Mouse (Mus musculus) neural tube, embryonic 13.5 days (tissue): ENCODE results near the gene Parp3. TPM values are rescaled to one million over a fixed set of nuclear protein-coding genes. Genes with fewer than 3 reads are reported as not detected.
A peak's percentile ranks its signal among the peaks of the same experiment; 100 is the strongest.

Source experiments
- ATAC-seq: fragments of 200-750 bp; cut with Nextera tagmentation; 2 replicates; pipeline ENCODE4 v1.8.0; 2017; ENCODE audit warnings: low read depth, mild to moderate bottlenecking, moderate TSS enrichment, moderate library complexity
- H3K27ac ChIP-seq: fragments of 300-500 bp; sonication (generic); replicated peaks from 2 replicates; pipeline ENCODE4 v1.5.1; 2015; ENCODE audit warnings: moderate library complexity, mild to moderate bottlenecking, inconsistent platforms
- H3K27me3 ChIP-seq: fragments of 300-500 bp; sonication (generic); 2 replicates; pipeline ENCODE4 v1.6.1; 2015; ENCODE audit warnings: mild to moderate bottlenecking, inconsistent platforms
- H3K36me3 ChIP-seq: fragments of 300-500 bp; sonication (generic); 2 replicates; pipeline ENCODE4 v1.6.1; 2015; ENCODE audit warnings: mild to moderate bottlenecking, inconsistent platforms
- H3K4me1 ChIP-seq: fragments of 300-500 bp; sonication (generic); replicated peaks from 2 replicates; pipeline ENCODE4 v1.6.1; 2015; ENCODE audit warnings: inconsistent platforms
- H3K4me2 ChIP-seq: fragments of 300-500 bp; sonication (generic); 2 replicates; pipeline ENCODE4 v1.6.1; 2015; ENCODE audit warnings: inconsistent platforms, mild to moderate bottlenecking, moderate library complexity
- H3K4me3 ChIP-seq: fragments of 300-500 bp; sonication (generic); 2 replicates; pipeline ENCODE4 v1.5.1; 2015; ENCODE audit warnings: mild to moderate bottlenecking, inconsistent platforms
- H3K9ac ChIP-seq: fragments of 300-500 bp; sonication (generic); 2 replicates; pipeline ENCODE4 v1.6.1; 2015; ENCODE audit warnings: moderate library complexity, mild to moderate bottlenecking, inconsistent platforms
- H3K9me3 ChIP-seq: fragments of 300-500 bp; sonication (generic); 2 replicates; pipeline ENCODE4 v1.6.1; 2016; ENCODE audit warnings: inconsistent platforms
- WGBS: fragments of 180-500 bp; shearing (Covaris S2); methylation state at CpG from one replicate; pipeline ENCODE4 v1.1.7; 2015; 5-methylcytosine and 5-hydroxymethylcytosine counted together
- polyA plus RNA-seq: library from polyadenylated mRNA; unstranded; fragments of >200 nt; fragmentation: Nextera tagmentation; extraction: Ambion mirVana; gene quantifications from 2 replicates; pipeline ENCODE4 v1.2.1, GENCODE M21; 2015

The Parp3 gene
- polyA plus RNA-seq, 1 experiment from 2014 or later: 1.3 TPM

DNA sequence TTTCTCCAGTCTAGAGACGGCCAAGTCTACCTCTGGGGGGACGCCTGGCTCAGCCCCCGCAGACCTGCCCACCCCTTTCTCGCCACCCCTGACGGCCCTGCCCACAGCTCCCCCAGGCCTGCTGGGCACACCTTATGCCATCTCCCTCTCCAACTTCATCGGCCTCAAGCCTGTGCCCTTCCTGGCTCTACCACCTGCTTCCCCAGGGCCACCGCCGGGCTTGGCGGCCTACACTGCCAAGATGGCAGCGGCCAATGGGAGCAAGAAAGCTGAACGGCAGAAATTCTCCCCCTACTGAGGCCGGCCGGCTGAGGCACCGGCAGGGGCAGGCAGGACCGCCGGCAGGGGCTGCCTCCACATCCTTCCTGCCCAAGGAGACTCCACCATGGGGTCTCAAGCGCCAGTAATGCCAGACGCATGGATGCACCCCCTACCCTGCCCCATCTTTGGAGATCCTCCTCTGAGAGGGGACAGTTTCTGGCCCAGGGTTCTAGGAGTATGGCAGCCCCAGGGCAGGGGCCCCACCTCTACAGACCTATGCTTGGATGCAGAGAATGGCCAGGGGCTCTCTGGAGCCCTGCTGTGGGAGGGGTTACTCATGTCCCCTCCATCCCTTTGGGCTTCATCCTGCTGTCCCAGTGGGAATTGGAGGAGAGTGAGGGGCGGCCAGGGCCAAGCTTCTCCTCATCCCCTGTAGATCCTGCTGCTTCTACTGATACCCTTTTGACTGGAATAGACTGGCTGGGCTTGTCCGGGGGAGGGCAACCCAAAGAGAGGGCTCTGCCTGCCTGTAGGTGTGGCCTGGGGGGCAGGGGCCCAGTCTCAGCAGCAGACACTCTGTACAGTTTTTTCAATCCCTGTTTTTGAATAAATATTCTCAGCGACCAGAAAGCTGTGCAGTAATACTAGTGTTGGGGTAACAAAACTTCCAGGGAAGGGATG, 13.4 kb downstream of the Parp3 start:
- ATAC-seq: no peak
- Histone ChIP-seq H3K27me3 (0 out of 2 replicates have a peak, but pooled peaks cover 6% of the 10 kb centered on the region), H3K9ac (0 out of 2 replicates have a peak overlapping the region, but pooled peaks have one; percentile 82), H3K27ac (no peak overlapping the region; the same call in 1 of the 2 replicates), H3K36me3 (peaks cover 53% of the 10 kb centered on the region), H3K9me3 (no peaks in the 10 kb centered on the region), H3K4me2 (no peak overlapping the region), H3K4me3 (no peak overlapping the region), H3K4me1 (peaks cover 50% of the 10 kb centered on the region)
- 81% methylated on average over 21 of the region's 21 CpGs for WGBS

GRCm38 (mm10) chr9:106462430-106462800, 14.3 kb downstream of the Parp3 start:
- H3K9me3 ChIP-seq: no peaks in the 10 kb centered on the region
- H3K9ac ChIP-seq: no peak overlapping the region
- peaks cover 59% of the 10 kb centered on the region for H3K4me1 ChIP-seq
- no peak for ATAC-seq
- no peak overlapping the region for H3K4me2 ChIP-seq
- peaks cover 59% of the 10 kb centered on the region for H3K36me3 ChIP-seq
- 92% methylated on average over 12 of the region's 12 CpGs for WGBS
- 0 out of 2 replicates have a peak, but pooled peaks cover 6% of the 10 kb centered on the region for H3K27me3 ChIP-seq
- H3K4me3 ChIP-seq: no peak overlapping the region
- no peak overlapping the region for H3K27ac ChIP-seq

GRCm38 (mm10) chr9:106461641-106462429, 14.9 kb downstream of the Parp3 start:
- Histone ChIP-seq H3K36me3 (peaks cover 61% of the 10 kb centered on the region), H3K27me3 (0 out of 2 replicates have a peak, but pooled peaks cover 6% of the 10 kb centered on the region), H3K4me1 (peaks cover 65% of the 10 kb centered on the region), H3K9ac (no peak overlapping the region), H3K27ac (no peak overlapping the region), H3K4me2 (no peak overlapping the region), H3K9me3 (no peaks in the 10 kb centered on the region), H3K4me3 (no peak overlapping the region)
- ATAC-seq: no peak
- WGBS: 87% methylated on average over 16 of the region's 16 CpGs

DNA sequence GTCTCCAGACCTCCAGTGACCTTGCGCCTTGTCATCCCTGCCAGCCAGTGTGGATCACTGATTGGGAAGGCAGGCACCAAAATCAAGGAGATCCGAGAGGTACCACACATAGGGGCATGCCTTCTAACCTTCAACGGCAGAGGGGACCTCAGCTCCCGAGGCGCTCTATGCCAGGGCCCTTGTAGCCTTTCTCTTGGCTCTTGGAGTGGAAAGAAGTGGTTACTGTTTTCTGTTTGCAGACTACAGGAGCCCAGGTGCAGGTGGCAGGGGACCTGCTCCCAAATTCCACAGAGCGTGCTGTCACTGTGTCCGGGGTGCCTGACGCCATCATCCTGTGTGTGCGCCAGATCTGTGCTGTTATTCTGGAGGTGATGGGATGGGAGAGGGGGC, 15.7 kb downstream of the Parp3 start:
- peaks cover 72% of the 10 kb centered on the region for H3K4me1 ChIP-seq
- H3K4me2 ChIP-seq: no peak overlapping the region
- no peak overlapping the region for H3K27ac ChIP-seq
- H3K9me3 ChIP-seq: no peaks in the 10 kb centered on the region
- H3K36me3 ChIP-seq: peaks cover 61% of the 10 kb centered on the region
- 0 out of 2 replicates have a peak, but pooled peaks cover 6% of the 10 kb centered on the region for H3K27me3 ChIP-seq
- WGBS: 91% methylated on average over 9 of the region's 9 CpGs
- no peak overlapping the region for H3K4me3 ChIP-seq
- 0 out of 2 replicates have a peak overlapping the region, but pooled peaks have one; percentile 31 for H3K9ac ChIP-seq
- no peak for ATAC-seq

DNA sequence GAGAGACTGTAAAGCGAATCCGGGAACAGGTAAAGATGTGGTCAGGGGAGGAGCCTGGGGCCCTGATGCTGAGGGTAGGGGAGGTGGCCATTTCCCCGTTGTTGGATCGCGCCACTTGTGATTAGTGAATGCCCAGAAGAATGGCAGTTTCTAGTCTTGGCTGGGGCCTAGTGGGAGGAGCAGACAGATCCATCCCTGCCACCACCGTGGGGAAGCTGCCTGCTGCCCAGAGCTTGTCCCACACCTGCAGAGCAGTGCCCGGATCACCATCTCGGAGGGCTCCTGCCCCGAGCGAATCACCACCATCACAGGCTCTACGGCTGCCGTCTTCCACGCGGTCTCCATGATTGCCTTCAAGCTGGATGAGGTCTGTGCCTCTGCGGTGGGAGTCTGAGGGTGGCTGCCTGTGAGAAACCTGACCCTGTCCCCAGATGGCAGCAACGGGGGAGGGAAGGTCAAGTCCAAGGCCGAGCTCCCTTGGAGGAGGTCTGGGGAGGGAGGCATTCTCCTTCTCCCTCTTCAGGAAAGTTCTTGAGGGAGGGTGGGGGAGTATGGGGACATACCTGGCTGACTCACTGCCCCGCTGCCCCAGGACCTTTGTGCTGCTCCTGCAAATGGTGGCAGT, 16.2 kb downstream of the Parp3 start:
- peaks cover 61% of the 10 kb centered on the region for H3K36me3 ChIP-seq

GRCm38 (mm10) chr9:106459946-106460345, 16.8 kb downstream of the Parp3 start:
- Histone ChIP-seq H3K27me3 (0 out of 2 replicates have a peak, but pooled peaks cover 6% of the 10 kb centered on the region), H3K4me2 (no peak overlapping the region), H3K4me1 (peaks cover 72% of the 10 kb centered on the region), H3K9ac (0 out of 2 replicates have a peak overlapping the region, but pooled peaks have one; percentile 38), H3K36me3 (peaks cover 61% of the 10 kb centered on the region), H3K4me3 (no peak overlapping the region), H3K9me3 (no peaks in the 10 kb centered on the region), H3K27ac (no peak overlapping the region)
- 84% methylated on average over 15 of the region's 15 CpGs for WGBS
- ATAC-seq: no peak

More for the DNA sequence above, 16.2 kb downstream of the Parp3 start:
- Histone ChIP-seq H3K9ac (0 out of 2 replicates have a peak overlapping the region, but pooled peaks have one; percentile 31), H3K27ac (no peak overlapping the region), H3K9me3 (no peaks in the 10 kb centered on the region), H3K4me3 (no peak overlapping the region), H3K4me2 (no peak overlapping the region), H3K27me3 (0 out of 2 replicates have a peak, but pooled peaks cover 6% of the 10 kb centered on the region), H3K4me1 (peaks cover 72% of the 10 kb centered on the region)
- 81% methylated on average over 18 of the region's 18 CpGs for WGBS
- ATAC-seq: no peak

- Histone ChIP-seq H3K4me1 (peaks cover 67% of the 10 kb centered on the region), H3K9me3 (no peaks in the 10 kb centered on the region), H3K36me3 (peaks cover 47% of the 10 kb centered on the region), H3K4me2 (peak overlapping the region; percentile 100), H3K9ac (peak overlapping the region; percentile 96), H3K4me3 (peak overlapping the region; percentile 80), H3K27me3 (no peaks in the 10 kb centered on the region), H3K27ac (peak overlapping the region; percentile 92)
- WGBS: 40% methylated on average over 5 of the region's 5 CpGs
- no peak for ATAC-seq
Observed at GRCm38 (mm10) chr9:106457920-106458319, 18.8 kb downstream of the Parp3 start.

GRCm38 (mm10) chr9:106457163-106457559, 19.6 kb downstream of the Parp3 start:
- ATAC-seq: no peak
- H3K27me3 ChIP-seq: no peaks in the 10 kb centered on the region
- 31% methylated on average over 9 of the region's 9 CpGs for WGBS
- H3K4me1 ChIP-seq: peaks cover 75% of the 10 kb centered on the region
- H3K9me3 ChIP-seq: no peaks in the 10 kb centered on the region
- peak overlapping the region; percentile 80 for H3K4me3 ChIP-seq
- H3K36me3 ChIP-seq: peaks cover 40% of the 10 kb centered on the region
- peak overlapping the region; percentile 96 for H3K9ac ChIP-seq
- H3K27ac ChIP-seq: peak overlapping the region; percentile 92
- peak overlapping the region; percentile 100 for H3K4me2 ChIP-seq

DNA sequence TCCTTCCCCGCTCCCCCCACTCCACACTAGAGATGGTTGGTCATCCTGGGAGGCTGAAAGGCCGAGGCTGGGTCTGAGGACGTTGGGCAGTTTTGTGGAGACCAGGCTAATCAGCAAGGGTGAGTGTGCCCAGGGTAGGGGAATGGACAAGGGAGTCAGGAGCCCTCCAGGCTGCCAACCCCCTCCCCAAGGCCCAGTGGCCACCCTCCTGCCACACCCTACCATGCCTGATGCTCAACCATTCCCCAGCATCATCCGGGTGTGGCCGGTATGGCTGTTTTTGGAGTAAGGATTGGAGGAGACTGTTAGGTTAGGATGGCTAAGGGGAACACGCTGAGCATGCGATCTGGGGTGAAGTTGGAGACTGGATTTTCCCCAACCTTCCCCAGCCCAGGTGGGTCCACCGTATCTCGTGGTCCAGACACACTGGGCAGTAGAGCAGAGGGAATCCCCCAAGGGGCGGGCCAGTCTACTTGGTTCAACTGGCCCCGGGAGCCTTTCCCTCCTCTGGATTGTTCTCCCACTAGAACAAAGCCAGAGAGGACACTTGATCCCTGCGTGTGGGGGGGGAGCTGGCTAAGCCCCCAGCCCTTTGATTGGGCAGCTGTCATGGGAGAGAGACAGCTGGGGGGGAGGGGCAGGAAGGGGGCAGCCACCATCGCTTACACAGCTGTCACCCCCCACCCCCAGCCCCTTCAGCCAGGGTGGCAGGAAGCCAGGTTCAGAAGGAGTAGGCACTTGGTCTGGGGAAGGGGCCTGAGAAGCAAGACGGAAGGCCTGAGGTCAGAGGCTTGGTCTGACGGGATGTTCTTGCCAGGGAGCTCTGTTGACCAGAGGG, 20.2 kb downstream of the Parp3 start:
- Histone ChIP-seq H3K9ac (peak overlapping the region; percentile 96), H3K36me3 (peaks cover 34% of the 10 kb centered on the region), H3K4me3 (peak overlapping the region; percentile 80), H3K9me3 (no peaks in the 10 kb centered on the region), H3K4me1 (peaks cover 81% of the 10 kb centered on the region), H3K4me2 (peak overlapping the region; percentile 100), H3K27ac (peak overlapping the region; percentile 92), H3K27me3 (no peaks in the 10 kb centered on the region)
- ATAC-seq: no peak
- 24% methylated on average over 15 of the region's 15 CpGs for WGBS

DNA sequence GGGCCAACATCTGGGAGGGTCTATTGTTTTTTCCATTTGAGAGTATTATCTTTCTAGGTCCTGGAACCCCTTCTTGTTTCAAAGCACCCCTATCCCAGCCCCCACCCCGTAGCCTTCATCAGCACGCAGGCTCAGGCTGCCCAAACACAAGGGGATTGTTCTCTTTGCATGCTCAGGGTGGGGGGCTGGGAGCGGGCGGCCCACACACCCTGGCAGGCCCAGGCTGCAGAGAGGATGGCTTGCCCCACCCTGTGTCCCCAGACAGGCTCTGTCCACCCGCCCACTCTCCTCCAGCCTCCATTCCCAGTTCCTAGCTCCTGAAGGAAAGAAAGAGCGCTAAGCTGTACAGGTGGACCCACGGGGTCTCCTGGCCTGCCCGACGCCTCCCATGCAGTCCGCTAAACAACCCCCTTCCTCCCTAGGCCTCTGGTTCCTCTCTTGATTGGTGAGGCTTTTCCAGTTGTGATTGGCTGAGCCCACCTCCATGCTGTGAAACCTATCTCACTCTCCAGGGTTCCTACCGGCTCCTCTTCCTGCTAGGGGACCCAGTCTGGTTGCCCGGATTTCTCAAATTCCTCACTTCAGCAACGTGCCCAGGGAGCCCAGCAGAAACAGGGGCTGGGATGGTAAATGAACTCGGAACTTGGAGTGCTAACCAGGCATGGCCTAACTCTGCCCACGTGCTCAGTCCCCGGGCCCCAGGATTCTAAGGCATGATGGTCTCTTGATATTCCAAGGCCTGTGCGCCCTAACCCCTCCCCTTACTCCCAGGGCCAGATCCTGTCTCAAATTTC, 21.7 kb downstream of the Parp3 start:
- peak overlapping the region; percentile 92 for H3K27ac ChIP-seq
- peak overlapping the region; percentile 100 for H3K4me2 ChIP-seq
- H3K9ac ChIP-seq: peak overlapping the region; percentile 96
- no peaks in the 10 kb centered on the region for H3K27me3 ChIP-seq
- 1% methylated on average over 17 of the region's 17 CpGs for WGBS
- peak overlapping the region; percentile 80 for H3K4me3 ChIP-seq
- peak; percentile 16 for ATAC-seq
- H3K9me3 ChIP-seq: no peaks in the 10 kb centered on the region
- H3K4me1 ChIP-seq: peaks cover 88% of the 10 kb centered on the region
- peaks cover 21% of the 10 kb centered on the region for H3K36me3 ChIP-seq
